Mouse (Mus musculus) embryonic fibroblast, embryonic 13.5 days (primary cell): ENCODE data around the gene 4930539E08Rik.

ENCODE experiments used
- CTCF ChIP-seq: IDR thresholded peaks from 2 replicates; pipeline ENCODE4 v1.5.1; 2011; ENCODE audit warnings: mild to moderate bottlenecking, control low read depth, low read length, moderate library complexity, borderline replicate concordance; ENCODE audit not compliant: insufficient read depth
- POLR2A ChIP-seq: IDR thresholded peaks from 2 replicates; pipeline ENCODE4 v1.6.1; 2011; ENCODE audit warnings: low read depth, mild to moderate bottlenecking, control low read depth, low read length, moderate library complexity

DNA sequence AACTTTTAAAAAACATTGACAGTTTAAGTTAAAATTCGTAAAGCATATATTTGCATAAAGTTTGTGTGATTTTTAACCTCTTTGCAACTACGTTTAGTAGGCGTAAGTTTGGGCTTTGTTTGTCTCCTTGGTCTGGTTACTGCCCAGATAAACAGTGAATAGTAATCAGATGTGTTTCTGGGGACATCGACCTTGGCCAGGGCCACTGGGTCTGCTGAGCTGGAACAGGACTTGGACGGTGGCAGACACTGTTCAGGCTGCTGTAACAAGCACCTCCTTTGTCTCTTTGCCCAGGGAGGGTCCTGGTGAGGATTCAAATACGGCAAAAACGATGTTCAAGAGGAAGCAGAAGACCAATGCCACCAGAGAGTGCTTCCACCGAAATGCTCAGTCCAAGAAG is 29.9 kb downstream of the 4930539E08Rik start:
- no peak for TF ChIP-seq CTCF
- no peak for TF ChIP-seq POLR2A
